Mouse (Mus musculus) gastrocnemius, postnatal 10 days (tissue): ENCODE measurements around the gene Nfkbid. TPM values are rescaled to one million over a fixed set of nuclear protein-coding genes. Genes with fewer than 3 reads are reported as not detected.
A peak's percentile ranks its signal among the peaks of the same experiment; 100 is the strongest.

Experiments used
- DNase-seq: peaks from one replicate; pipeline ENCODE4 v3.0.0; 2021; ENCODE audit warnings: mixed read lengths
- total RNA-seq, 2 experiments: library from RNA; stranded (reverse); gene quantifications; 2 replicates each; pipeline ENCODE4 v1.2.3; 2021

The Nfkbid gene
- total RNA-seq, 2 experiments from 2014 or later, result 0.14 to 0.45 TPM

DNA sequence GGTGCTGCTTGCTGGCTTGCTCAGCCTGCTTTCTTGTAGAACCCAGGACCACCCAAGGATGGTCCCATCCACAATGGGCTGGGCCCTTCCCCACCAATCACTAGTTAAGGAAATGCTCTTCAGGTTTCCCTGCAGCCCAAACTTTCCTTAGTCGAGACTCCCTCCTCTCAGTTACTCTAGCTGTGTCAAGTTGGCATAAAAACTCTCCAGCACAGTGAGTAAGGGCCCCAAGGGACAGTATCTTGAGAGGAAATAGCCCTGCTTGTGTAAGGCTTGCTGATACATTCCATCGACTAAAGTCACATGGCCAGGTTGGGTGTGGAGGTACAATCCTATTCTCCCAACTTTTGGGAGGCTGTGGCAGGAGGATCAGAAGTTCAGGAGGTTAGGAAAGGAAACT lies 8.7 kb downstream of the Nfkbid start:
- DNase-seq, result no peak

DNA sequence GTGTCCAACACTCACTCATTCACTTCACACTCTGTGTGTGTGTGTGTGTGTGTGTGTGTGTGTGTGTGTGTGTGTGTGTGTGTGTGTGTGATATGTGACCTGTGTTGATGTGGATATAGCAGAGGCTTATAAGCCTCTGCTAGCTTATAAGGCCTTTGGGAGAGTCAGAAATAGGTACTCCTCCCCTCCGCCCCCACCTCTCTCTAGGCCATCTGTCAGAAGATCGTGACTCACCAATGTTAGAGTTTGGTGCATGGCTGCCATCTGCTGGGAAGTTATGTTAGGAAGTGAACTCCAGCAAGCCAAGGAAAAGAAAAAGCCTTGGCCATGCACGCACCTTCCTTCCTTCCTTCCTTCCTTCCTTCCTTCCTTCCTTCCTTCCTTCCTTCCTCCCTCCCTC lies 10.3 kb downstream of the Nfkbid start:
- peak; percentile 50 for DNase-seq

- DNase-seq, result peak; percentile 57
Observed at GRCm38 (mm10) chr7:30434238-30434637, 12.7 kb downstream of the Nfkbid start.

DNA sequence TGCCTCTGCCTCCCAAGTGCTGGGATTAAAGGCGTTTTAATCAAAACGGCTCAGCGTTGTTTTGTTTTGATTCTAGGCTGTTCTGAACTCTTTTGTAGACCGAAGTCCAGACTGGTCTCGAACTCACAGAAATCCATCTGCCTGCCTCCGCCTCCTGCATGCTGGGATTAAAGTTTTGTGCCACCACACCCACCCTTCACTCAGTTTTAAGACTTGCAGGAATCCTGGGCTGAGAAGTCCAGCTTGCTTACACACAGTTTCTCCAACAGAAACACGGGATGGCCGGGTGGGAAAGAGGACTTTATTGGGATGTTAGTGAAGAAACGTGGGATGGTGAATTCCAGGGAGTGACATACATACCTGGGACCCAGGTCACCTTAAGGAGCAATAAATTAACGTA lies 13.2 kb downstream of the Nfkbid start:
- DNase-seq, result no peak

GRCm38 (mm10) chr7:30435156-30435555 lies 13.6 kb downstream of the Nfkbid start:
- DNase-seq, result no peak

GRCm38 (mm10) chr7:30436879-30437278 lies 15.3 kb downstream of the Nfkbid start:
- no peak for DNase-seq

DNA sequence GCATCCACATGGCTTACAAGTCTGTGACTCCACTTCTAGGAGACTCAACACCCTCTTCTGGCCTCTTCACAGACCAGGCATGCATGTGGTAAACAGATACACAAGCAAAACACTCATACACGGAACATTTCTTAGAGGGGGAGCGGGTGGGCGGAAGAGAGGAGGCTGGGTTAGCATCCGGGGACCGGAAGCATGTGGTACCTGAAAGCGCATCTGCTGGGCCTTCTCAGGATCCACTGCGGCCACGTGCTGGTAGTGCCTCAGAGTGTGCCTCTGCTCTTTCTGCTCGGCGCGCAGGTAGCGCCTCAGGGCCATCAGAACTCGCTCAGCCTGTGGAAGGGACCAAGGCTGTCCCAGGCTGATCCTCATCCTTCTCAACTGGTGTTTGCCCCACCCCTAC lies 18.2 kb downstream of the Nfkbid start:
- DNase-seq, result no peak

DNA sequence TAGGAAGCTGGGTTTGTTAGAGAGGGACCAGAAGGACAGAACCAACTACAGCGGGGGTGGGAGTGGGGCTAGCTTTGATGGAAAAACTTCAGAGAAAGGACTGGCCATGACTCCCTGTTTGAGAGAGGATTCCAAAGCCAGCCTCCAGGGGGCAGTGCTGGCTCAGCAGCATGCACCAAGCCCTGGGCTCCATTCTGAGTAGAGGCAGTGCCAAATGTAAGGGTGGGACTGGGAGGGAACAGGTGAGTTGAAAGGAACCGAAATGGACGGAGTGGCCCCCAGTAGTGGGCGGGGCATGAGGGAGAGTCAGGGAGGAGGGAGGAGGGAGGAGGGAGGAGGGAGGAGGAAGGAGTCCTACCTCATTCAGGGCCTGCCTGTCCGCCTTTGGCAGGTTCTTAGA lies 19.2 kb downstream of the Nfkbid start:
- DNase-seq, result peak; percentile 44

DNA sequence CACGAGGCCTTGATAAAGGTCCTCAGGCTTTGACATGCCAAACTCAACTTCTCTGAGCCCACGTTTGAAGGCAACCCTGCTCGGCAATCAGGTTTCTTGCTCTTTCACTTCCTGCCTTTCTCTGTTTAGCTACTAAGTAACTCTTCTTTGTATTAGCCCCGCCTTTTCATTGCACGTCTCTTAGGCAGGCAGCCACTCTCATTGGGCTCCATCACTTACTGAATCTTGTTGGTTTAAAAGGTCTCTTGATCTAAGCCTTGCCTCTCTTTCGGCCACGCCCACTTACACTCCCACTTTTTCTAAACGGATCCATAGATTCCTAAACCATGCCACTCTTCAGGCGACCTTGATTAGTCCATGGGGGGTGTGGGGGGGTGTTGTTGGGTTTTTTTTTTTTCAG lies 22.2 kb downstream of the Nfkbid start:
- no peak for DNase-seq

- no peak for DNase-seq
Observed at GRCm38 (mm10) chr7:30444154-30444970, 22.8 kb downstream of the Nfkbid start.

DNA sequence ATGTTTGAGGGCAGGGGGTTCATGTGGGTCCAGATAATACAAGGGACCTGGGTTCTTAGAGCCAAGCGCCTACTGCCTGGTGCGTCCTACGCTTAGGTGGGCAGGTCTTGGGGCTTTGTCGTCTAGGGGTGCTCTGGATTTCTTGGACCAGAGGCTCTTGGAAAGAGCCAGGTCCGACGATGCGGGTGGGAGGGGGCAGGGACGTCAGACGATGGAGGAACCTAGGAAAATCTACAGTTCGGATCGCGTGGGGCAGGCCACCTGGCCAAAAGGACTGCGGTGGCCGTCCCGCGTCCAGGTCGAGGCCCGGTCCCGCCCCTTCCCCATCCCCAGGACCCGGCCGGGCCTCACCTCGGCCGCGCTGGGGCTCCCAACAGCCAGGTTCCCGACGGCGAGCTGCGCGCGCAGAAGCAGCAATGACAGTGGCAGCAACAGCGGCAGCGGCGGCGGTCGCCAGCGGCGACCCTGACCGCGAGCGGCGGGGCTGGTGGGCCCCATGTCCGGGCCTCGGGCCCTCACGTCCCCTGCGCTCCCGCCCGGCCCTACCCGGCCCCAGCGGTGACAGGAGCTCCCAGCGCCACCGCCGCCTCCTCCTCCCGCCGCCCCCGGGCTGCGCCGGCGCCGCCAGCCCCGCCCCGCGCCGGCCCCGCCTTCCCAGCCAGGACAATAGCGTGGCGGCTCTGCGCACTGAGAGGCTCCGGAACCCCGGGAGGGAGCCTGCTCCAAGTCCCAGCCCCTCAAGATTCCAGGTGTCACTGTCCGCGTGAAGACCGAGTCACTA lies 23.6 kb downstream of the Nfkbid start, which contains the start of gene Aplp1:
TSS of gene Aplp1 (minus strand) at position 565 of the 781 bp plus-strand sequence.
- peak; percentile 45 for DNase-seq

DNA sequence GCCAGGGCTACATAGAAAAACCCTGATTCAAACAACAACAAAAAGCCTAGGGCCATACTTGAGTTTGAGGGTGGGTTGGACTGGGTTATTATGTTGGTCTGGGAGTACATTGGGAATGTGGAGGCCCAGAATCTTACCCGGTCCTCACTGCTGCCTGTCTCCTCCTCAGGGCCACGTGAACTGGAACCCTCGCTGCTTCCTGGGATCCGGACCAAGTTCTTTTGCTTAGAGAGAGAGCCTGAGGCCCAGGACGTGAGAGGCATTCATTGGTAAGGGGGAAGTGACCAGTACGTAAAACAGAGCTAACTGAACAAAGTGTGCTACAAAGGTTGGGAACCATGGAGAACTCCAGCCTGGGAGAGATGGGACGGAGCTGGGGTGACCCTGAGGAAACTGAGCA lies 28.7 kb downstream of the Nfkbid start:
- no peak for DNase-seq

GRCm38 (mm10) chr7:30453327-30453726 lies 31.8 kb downstream of the Nfkbid start:
- DNase-seq, result no peak

GRCm38 (mm10) chr7:30453766-30454165 lies 32.2 kb downstream of the Nfkbid start:
- no peak for DNase-seq

GRCm38 (mm10) chr7:30454259-30454658 lies 32.7 kb downstream of the Nfkbid start:
- DNase-seq, result no peak

DNA sequence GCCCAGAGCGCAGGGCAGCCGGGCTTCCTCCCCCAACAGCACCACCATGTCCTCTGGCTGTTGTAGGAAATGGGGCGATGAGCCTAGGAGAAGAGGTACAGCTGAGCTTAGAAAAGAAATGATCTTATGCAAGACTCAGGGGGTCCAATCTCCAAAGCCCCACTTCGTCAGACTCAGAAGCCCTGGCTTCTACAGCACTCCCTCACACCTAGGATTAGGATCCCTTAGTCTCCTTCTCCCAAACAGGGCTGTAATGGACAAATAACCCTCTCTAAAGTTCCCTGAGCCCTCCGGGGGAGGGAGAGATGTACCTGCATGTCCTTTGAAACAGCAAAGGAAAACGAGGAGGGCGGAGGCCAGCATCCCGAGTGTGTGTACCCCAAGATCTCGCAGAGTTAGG lies 35.0 kb downstream of the Nfkbid start:
- DNase-seq, result no peak

- no peak for DNase-seq
Observed at GRCm38 (mm10) chr7:30456911-30457628, 35.5 kb downstream of the Nfkbid start.

- DNase-seq, result no peak
Observed at GRCm38 (mm10) chr7:30457629-30458330, 36.2 kb downstream of the Nfkbid start, which contains the start of the genes Kirrel2 and Nphs1. Gene Kirrel2, minus strand, starts transcription at chr7:30457690. Gene Nphs1, plus strand, starts transcription at chr7:30458315.

DNA sequence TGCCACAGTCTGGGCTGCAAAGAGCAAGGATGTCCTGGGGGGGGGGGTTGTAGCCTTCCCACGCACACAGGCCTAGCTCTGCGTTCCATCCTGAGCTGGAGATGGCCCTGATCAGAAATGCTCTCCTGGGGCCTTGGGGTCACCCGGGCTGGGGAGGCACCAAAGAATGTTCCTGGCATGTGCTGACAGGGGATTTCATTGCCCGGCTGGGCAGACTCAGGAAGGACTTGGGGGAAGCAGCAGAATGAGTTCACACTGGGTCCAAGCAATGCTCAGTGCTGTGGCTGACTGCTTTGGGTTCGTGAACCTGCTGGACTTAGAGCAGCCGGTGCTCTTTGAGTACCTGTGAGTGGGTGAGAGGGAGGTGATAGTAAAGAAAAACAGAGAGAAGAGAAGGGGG lies 38.0 kb downstream of the Nfkbid start:
- DNase-seq, result no peak

DNA sequence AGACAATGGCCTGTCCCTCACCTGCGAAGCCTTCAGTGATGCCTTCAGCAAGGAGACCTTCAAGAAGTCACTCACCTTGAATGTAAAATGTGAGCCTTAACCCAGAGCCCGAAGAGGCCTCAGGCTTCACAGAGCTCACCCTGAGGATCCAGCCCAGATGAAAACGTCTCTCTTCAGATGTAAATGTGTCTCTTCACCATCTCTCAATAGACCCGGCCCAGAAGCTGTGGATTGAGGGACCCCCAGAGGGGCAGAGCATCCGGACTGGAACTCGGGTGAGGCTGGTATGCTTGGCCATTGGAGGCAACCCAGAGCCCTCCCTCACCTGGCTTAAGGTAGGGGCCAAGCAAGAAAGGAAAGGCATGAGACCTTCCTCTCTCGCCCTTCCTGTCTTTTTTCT lies 42.0 kb downstream of the Nfkbid start:
- no peak for DNase-seq

DNA sequence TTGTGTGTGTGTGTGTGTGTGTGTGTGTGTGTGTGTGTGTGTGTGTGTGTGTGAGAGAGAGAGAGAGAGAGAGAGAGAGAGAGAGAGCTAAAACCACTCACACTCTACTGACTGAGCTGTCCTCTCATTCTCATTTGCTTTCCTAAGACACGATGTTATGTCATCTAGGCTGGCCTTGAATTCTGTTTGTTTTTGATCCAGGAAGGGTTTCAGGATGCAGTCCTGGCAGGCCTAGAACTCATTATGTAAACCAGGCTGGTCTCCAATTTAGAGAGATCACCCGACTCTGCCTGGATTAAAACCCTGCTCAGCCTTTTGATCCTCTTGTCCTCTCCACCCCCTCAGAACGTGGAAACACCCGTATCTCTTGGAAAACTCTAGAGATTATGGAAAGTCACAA lies 42.5 kb downstream of the Nfkbid start:
- DNase-seq, result no peak

DNA sequence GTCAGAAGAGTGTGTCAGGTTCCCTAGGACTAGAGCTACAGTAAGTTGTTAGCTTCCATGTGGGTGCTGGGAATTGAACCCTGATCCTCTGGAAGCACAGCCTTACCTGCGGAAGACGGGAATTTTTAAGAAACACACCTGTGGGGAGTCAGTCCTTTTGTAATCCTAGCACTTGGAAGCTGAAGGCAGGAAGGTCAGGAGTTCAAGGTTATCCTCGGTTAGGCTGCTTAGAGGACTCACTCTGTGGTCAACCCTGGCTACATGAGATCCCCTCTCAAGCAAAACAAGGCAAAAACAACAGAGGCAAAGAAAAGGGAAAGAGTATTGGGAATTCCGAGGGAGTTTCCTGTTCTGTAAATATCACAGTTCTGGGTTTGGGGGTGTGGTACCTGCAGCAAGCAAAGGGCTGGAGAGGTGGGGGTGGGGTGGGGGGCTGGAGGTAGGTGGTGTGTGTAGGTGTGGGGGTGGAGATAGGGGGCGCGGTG lies 43.3 kb downstream of the Nfkbid start:
- DNase-seq, result no peak
